Mouse (Mus musculus): ENCODE results near the gene H2-M10.5.

Gene H2-M10.5

DNA sequence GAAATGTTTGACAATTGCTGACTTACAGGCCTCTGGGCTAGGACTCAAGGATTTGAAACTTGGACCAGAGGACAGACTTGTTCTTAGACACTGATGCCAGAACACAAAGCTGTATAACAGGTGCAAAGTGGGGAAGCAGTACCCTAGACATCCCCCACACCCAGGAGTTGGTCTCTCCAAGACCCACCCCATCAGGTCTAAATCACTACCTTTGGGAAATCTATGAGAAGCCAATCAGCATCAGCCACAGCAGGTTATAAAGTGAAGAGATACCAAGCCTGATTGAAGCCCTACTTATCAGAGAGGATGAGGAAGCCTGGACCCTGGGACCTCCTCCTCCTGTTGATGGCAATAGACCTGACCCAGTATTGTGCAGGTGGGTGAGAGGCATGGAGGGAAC, 39.2 kb downstream of the H2-M10.5 start, which contains the start of gene H2-M10.6:
Gene H2-M10.6, plus strand, starts transcription at position 301 of the 400 bp plus-strand sequence.
- Histone ChIP-seq H3K4me3 (replicated peaks; ENCODE audit: low read length) (no peak within 1 kb of the TSS), H3K4me1 (replicated peaks; ENCODE audit: low read depth, low read length) (no peaks in the 10 kb centered on the region), H3K9me3 (ENCODE audit: low read length) (no peaks in the 10 kb centered on the region), H3K36me3 (ENCODE audit: insufficient read depth, low read length) (no peaks in the 10 kb centered on the region), H3K27me3 (ENCODE audit: insufficient read depth, low read length) (no peaks in the 10 kb centered on the region)
- no peak for TF ChIP-seq NANOG (IDR thresholded peaks at IDR 0.05; ENCODE audit: borderline replicate concordance, low read length)
- TF ChIP-seq CTCF (conservative IDR thresholded peaks at IDR 0.05; ENCODE audit: low read length), result no peak

DNA sequence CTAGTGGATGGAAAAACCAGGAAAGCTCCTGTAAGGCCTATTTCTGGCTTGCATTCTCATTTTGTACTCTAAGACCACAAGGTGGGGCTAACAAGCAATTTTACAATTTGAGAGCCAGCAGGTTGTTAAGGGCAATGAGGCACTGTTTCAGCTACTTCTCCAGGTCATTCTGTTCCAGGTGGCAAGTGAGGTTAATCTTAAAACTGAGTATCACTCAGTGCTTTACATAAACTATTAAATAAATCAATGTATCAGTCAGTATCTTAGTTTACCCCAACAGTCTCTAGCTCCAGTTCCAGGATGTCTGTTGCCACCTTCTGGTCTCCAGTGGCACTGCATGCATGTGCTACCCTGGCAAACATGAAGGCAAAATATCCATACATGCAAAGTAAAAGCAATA, 51.3 kb downstream of the H2-M10.5 start:
- Histone ChIP-seq H3K9me3 (ENCODE audit: low read length) (no peaks in the 10 kb centered on the region), H3K27me3 (ENCODE audit: insufficient read depth, low read length) (peaks cover 4% of the 10 kb centered on the region; the same call in 1 of the 2 replicates), H3K4me3 (replicated peaks; ENCODE audit: low read length) (no peak overlapping the region), H3K36me3 (ENCODE audit: insufficient read depth, low read length) (no peaks in the 10 kb centered on the region), H3K4me1 (replicated peaks; ENCODE audit: low read depth, low read length) (no peaks in the 10 kb centered on the region)
- TF ChIP-seq NANOG (IDR thresholded peaks at IDR 0.05; ENCODE audit: borderline replicate concordance, low read length), result no peak
- TF ChIP-seq CTCF (conservative IDR thresholded peaks at IDR 0.05; ENCODE audit: low read length), result no peak; the same call in none of the 2 replicates
- TF ChIP-seq POU5F1 (IDR thresholded peaks at IDR 0.05; ENCODE audit: borderline replicate concordance, low read length), result no peak

DNA sequence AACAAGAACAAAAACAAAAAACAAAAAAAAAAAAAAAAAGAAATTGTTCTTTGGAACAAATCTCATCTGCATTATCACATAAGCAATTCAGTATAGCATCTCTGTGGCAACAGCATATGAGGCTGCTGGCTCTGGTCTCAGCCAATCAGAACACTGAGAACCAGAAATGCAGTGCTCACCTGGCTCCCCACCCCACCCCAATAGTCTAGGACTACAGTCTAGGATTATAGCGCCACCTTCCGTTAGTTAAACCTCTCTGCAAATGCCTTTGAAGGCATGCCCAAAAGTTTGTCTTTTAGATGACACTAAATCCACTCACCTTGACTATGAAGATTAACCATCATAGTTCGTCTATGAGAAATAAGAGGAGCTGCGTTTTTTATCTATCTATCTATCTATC, 52.8 kb downstream of the H2-M10.5 start:
- TF ChIP-seq POU5F1 (IDR thresholded peaks at IDR 0.05; ENCODE audit: borderline replicate concordance, low read length) (no peak), NANOG (IDR thresholded peaks at IDR 0.05; ENCODE audit: borderline replicate concordance, low read length) (no peak), CTCF (conservative IDR thresholded peaks at IDR 0.05; ENCODE audit: low read length) (peak; percentile 46; the same call in 1 of the 2 replicates)

More for the DNA sequence above, 52.8 kb downstream of the H2-M10.5 start:
- Histone ChIP-seq H3K4me3 (replicated peaks; ENCODE audit: low read length) (no peak overlapping the region), H3K36me3 (ENCODE audit: insufficient read depth, low read length) (no peaks in the 10 kb centered on the region), H3K4me1 (replicated peaks; ENCODE audit: low read depth, low read length) (no peaks in the 10 kb centered on the region), H3K27me3 (ENCODE audit: insufficient read depth, low read length) (peaks cover 4% of the 10 kb centered on the region; the same call in 1 of the 2 replicates), H3K9me3 (ENCODE audit: low read length) (no peaks in the 10 kb centered on the region)

All from E14TG2a.4 (cell line).